Mouse (Mus musculus) G1E (cell line): ENCODE data around the gene Plekha8.

Experiments
- CTCF ChIP-seq: IDR thresholded peaks from 2 replicates; pipeline ENCODE4 v1.5.1; 2012; ENCODE audit warnings: low read depth, low read length, inconsistent platforms, mixed read lengths
- TAL1 ChIP-seq: conservative IDR thresholded peaks from 2 replicates; pipeline ENCODE4 v1.6.1; 2012; ENCODE audit warnings: low read depth, low read length, inconsistent platforms, mixed read lengths

DNA sequence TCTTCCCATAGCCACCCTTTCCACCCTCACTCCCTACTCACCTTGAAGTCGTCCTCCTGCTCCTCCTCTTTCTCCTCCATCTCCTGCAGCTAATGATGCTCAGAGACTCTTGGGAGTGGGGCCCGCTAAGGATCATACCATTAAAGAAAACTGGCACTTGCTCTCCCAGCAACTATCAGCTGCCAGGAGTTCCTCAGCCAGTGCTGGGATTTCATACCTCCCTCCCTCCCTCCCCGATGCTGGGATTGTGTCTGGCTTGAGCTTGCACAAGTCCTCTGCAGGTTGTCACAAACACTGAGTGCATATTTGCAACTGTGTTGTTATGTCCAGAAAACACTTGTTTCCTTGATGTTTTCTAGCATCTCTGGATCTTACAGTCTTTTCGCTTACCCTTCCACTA, 2.3 kb downstream of the Plekha8 start, which contains the start of gene Fkbp14:
- TF ChIP-seq CTCF, result no peak
- no peak for TF ChIP-seq TAL1
